Mouse (Mus musculus) MN1 (cell line): ENCODE results near the gene Lrig3.

Experiments used
- DNase-seq: peaks from one replicate; pipeline ENCODE4 v3.0.0-alpha.2; 2016; ENCODE audit warnings: low spot score

Gene Lrig3

DNA sequence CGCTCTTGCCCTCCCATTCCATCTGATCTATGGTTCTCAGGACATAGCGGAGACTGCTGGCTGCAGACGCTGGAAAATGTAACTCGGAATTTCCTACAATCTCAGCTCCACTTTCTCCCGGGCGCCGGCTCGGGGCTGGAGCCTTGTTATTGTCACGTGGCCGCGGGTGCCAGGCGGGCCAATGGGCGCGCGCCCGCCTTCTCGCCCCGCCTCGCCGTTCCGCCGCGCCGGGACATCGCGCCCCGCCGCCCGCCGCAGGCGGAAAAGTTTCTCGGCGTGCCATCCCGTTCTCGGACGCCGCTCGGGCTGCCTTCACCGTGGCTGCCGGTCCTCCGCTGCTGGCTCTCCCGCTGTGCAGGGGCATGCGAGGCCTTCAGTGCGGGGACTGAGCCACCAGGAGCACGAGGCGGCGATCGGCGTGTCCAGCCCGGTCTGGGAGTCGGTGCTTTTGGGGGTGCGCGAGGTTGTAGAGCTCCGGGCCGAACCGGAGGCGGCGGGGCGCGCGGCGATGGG lies at the start of gene Lrig3:
Gene Lrig3, plus strand, starts transcription at position 201 of the 513 bp plus-strand sequence.
- DNase-seq = no peak

GRCm38 (mm10) chr10:125916781-125917180 lies 49.2 kb upstream of the Lrig3 start:
- DNase-seq = no peak

GRCm38 (mm10) chr10:125917436-125917871 lies 48.5 kb upstream of the Lrig3 start:
- no peak for DNase-seq

DNA sequence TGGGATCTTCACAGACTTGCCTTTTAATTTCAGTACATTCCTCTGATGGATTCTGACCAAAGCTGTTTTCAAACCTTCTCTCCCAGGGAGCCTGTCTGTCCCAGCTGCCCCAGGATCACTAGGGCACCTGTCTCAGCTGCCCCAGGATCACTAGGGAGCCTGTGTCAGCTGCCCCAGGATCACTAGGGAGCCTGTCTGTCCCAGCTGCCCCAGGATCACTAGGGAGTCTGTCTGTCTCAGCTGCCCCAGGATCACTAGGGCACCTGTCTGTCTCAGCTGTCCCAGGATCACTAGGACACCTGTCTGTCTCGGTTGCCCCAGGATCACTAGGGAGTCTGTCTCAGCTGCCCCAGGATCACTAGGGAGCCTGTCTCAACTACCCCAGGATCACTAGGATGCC lies 47.0 kb upstream of the Lrig3 start:
- no peak for DNase-seq

GRCm38 (mm10) chr10:125921654-125922446 lies 44.1 kb upstream of the Lrig3 start:
- DNase-seq = no peak

GRCm38 (mm10) chr10:125929961-125930360 lies 36.0 kb upstream of the Lrig3 start:
- no peak for DNase-seq

GRCm38 (mm10) chr10:125933388-125933787 lies 32.6 kb upstream of the Lrig3 start:
- no peak for DNase-seq

- no peak for DNase-seq
Measured at GRCm38 (mm10) chr10:125934095-125934494, 31.9 kb upstream of the Lrig3 start.

GRCm38 (mm10) chr10:125937517-125938497 lies 28.2 kb upstream of the Lrig3 start:
- no peak for DNase-seq

GRCm38 (mm10) chr10:125938528-125939402 lies 27.2 kb upstream of the Lrig3 start:
- no peak for DNase-seq

DNA sequence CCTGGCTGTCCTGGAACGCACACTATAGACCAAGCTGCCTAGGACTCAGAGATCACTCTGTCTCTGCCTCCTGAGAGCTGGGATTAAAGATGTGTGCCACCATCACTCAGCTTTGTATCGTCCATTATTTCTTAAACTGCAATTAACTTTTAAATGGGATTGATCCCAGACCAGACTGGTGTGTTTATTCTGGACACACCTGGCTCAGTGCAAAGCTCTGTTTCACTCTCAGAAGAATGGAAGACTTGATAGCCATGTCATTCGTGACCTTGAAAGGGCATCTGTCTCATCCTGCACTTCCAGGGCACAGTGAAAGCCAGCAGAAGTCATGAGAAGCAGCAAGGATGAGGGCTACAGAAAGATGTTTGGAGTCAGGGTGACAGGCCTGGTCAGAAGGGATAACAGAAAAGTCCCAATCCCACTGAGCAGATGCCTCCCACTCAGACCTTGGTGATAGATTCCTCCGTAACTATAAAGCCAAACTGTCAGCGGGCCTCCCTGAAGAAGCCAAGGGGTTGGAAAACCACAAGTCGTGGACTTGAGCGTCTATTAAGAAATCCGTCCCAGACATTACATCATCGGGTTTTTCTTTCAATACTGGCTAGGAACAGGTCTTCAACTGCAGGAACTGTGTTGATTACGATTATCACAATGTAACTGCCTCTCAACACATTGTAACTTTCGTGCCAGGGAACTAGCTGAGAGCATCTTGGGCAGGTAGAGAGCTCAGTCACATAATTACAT lies 25.5 kb upstream of the Lrig3 start:
- no peak for DNase-seq

GRCm38 (mm10) chr10:125943098-125943497 lies 22.9 kb upstream of the Lrig3 start:
- DNase-seq = no peak

DNA sequence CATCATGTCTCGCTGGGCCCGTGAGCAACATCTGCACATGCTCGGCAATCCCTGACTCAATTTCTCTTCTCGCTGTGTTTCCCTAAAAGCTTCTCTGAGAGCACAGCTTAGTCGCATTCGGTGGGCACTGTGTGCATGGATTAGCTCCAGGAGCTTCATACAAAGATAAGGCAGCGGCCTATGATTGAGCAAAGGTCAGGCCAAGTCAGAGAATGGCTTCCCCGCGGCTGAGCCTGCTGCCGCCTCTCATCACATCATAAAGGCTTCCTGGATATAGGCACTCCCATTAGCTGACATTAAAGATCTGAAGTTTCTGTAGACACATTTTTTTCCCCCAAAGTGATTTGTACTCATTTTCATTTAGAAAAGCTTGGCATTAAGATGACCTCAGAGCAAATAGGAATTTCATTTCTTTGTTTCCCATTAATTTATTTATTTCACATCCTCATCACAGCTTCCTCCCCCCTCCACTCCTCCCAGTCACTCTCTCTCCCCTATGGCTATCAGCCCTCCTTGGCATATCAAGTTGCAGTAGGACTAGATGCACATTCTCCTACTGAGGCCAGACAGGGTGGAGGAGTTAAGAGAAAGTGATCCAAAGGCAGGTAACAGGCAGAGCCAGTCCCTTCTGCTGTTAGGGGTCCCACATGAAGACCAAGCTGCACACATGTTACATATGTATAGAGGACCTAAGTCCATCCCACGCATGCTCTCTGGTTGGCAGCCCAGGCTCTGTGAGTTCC lies 21.0 kb upstream of the Lrig3 start:
- DNase-seq = no peak

DNA sequence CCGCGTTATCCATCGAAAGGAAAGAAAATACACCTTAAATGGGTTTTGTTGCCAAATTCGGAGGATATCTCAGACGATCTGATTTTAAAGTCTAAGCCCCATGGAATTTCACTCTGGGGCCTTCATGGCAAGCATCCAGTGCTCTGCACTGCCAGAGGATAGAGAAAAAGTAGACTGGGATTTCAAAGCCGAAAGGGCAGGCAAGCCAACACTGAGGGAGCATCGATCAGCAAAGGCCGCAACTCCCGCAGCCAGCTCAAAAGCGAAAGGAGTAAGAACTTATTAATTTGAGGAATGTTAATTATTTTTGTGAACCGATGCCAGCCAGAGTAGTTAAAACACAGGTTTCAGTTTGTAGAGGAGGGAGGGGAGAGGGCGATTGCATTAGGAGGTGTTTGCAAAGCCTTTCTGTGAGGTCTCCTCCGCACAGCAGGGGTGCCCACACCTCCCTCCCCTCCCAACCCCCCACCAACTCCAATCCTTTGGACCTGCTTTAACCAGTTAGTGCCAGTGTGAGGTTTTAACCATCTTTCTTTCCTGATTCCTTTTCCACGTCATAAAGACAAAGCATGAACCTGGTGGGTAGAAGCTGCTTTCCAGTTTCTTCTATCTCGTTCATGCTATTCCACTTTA lies 17.0 kb upstream of the Lrig3 start:
- no peak for DNase-seq

- no peak for DNase-seq
Measured at GRCm38 (mm10) chr10:125951633-125952032, 14.3 kb upstream of the Lrig3 start.

DNA sequence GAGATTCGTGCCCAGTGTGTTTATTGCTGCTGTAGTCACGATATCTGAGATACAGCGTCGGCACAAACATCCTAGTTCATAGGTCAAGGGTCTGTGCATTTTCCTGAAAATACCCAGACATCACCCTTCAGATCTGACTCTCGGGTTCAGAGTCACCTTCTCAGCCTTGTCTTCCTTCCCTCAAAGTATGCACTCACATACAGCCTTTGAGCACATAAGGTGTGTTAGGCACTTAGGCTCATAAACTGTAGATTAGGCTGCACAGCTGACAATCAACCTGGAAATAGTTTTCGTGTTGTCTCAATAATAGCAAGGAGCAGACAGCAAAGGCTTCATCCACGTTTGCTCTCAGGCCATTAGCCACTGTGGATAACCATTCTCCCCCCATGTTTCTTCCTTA lies 11.6 kb upstream of the Lrig3 start:
- DNase-seq = no peak

DNA sequence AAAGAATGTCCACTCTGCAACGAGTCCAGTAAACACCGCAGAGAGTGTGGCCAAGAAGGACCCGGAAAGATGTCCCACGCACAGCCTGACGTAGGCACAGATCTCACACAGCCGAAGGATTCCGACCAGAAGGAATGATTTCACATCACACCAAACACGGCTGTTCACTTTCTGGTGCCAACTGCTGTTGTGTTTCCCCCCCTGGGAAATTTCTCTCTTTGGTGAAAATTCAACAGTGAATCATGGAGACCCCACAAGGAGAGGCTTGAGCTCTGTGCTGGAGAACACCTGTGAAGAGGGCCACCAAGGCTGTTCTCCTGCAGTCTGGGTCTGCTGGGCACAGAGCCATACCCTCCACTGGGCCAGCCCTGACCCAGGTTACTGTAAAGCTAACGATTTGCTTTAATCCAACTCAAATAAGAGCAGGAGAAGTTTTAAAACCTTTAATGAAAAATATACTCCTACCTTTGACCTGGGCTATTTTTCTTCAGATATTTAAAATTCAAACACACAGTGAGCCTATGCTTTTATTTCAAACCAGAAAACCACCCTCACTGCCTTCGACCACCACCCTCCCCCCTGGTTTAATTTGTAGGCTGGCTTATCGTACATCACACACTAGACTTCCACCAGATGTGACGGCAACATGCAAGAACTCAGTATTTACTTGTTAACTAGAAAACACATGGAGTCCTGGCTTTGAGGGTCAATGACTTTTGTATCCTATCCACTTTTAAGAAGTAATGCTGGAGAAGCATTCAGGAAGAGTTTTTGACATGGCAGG lies 11.0 kb upstream of the Lrig3 start:
- no peak for DNase-seq

GRCm38 (mm10) chr10:125961411-125962107 lies 4.4 kb upstream of the Lrig3 start:
- no peak for DNase-seq
